Mouse (Mus musculus): ENCODE measurements at regions not wholly inside any gene's neighbourhood (a gene's known extent, or its start where the extent isn't known, plus 50 kb on each side); places are given as distances from the start of the nearest gene placed in this dataset. TPM values are rescaled to one million over a fixed set of nuclear protein-coding genes. Genes with fewer than 3 reads are reported as not detected.

DNA sequence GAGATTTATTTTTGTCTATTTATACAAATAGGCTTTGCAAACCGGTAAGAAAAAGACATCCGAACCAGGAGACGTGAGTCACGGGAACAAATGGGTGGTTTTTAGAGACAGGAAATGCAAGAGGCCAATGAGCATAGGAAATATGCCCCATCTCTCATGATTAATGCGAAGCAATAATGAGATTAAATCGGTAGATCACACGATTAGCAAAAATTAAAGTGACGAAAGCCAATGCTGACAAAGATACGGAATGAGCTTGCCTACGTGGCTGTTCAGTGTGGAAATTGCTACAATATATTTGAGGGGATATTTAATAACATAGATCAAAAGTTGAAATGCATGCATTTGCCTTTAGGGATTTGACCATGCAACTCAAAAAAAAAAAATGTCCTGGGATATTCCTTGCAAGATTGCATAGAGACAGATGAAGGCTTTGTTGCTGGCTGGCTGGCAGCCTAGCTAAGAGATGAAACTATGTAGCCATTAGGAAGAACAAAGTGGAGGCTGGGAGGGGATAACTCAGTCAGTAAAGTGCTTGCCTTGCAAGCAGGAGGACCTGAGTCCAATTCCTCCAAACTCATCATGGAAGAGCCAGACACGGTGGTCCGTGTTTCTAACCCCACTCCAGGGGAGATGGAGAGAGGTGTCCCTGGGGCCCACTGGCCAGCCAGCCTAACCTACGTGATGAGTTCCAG, 60.2 kb upstream of the Unc5b start:
- no peaks in the 10 kb centered on the region for H3K27me3 ChIP-seq (replicated peaks; ENCODE audit: control insufficient read depth, insufficient read depth, low read length)
- 86% methylated on average over 13 of the region's 13 CpGs for WGBS
- H3K4me1 ChIP-seq (replicated peaks; ENCODE audit: control insufficient read depth, insufficient read depth, low read length): no peaks in the 10 kb centered on the region
- no peaks in the 10 kb centered on the region for H3K36me3 ChIP-seq (ENCODE audit: control insufficient read depth, insufficient read depth, low read length)
- no peak overlapping the region for H3K9ac ChIP-seq (ENCODE audit: low read depth, low read length)
- no peak overlapping the region for H3K27ac ChIP-seq (ENCODE audit: low read depth, low read length)
- no peaks in the 10 kb centered on the region for H3K9me3 ChIP-seq (ENCODE audit: control insufficient read depth, low read length)
- ATAC-seq (replicated peaks; ENCODE audit: low FRiP score): no peak
- H3K4me2 ChIP-seq: no peak overlapping the region
- H3K4me3 ChIP-seq (ENCODE audit: low read depth, low read length): no peak overlapping the region
- DNase-seq (ENCODE audit: low spot score): no peak

DNA sequence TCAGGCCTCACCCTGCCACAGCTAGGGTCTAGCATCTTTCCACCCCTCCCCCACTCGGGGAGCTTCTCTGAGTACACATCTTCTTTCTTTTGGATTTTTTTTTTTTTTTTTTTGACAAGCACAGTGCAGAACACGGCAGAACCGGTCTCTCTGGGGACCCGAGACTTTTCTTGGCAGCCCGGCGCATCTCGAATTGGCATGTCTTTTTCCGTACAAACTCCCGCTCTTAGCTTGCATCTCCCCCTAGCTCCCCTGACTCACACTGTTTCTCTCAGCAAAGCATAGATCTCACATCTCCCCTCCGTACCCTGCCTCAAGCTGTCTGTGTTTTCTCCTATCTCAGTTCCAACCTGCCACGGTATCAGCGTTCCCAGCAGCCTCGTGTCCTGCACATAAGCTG, 58.4 kb upstream of the Unc5b start:
- H3K4me2 ChIP-seq: no peak overlapping the region
- no peak for DNase-seq (ENCODE audit: low spot score)
- no peaks in the 10 kb centered on the region for H3K36me3 ChIP-seq (ENCODE audit: control insufficient read depth, insufficient read depth, low read length)
- no peaks in the 10 kb centered on the region for H3K27me3 ChIP-seq (replicated peaks; ENCODE audit: control insufficient read depth, insufficient read depth, low read length)
- no peak overlapping the region for H3K9ac ChIP-seq (ENCODE audit: low read depth, low read length)
- WGBS: 75% methylated on average over 13 of the region's 13 CpGs
- no peaks in the 10 kb centered on the region for H3K9me3 ChIP-seq (ENCODE audit: control insufficient read depth, low read length)
- no peaks in the 10 kb centered on the region for H3K4me1 ChIP-seq (replicated peaks; ENCODE audit: control insufficient read depth, insufficient read depth, low read length)
- ATAC-seq (replicated peaks; ENCODE audit: low FRiP score): no peak
- no peak overlapping the region for H3K27ac ChIP-seq (ENCODE audit: low read depth, low read length)
- no peak overlapping the region for H3K4me3 ChIP-seq (ENCODE audit: low read depth, low read length)

GRCm38 (mm10) chr10:60888541-60888940, 57.2 kb upstream of the Unc5b start:
- H3K4me3 ChIP-seq (ENCODE audit: low read depth, low read length): no peak overlapping the region
- whole genome bisulfite sequencing: 37% methylated on average over 7 of the region's 7 CpGs
- ATAC-seq (replicated peaks; ENCODE audit: low FRiP score) (no peak), DNase-seq (ENCODE audit: low spot score) (no peak)
- H3K27me3 ChIP-seq (replicated peaks; ENCODE audit: control insufficient read depth, insufficient read depth, low read length): no peaks in the 10 kb centered on the region
- H3K9ac ChIP-seq (ENCODE audit: low read depth, low read length): no peak overlapping the region
- no peaks in the 10 kb centered on the region for H3K9me3 ChIP-seq (ENCODE audit: control insufficient read depth, low read length)
- no peak overlapping the region for H3K27ac ChIP-seq (ENCODE audit: low read depth, low read length)
- H3K36me3 ChIP-seq (ENCODE audit: control insufficient read depth, insufficient read depth, low read length): no peaks in the 10 kb centered on the region
- H3K4me1 ChIP-seq (replicated peaks; ENCODE audit: control insufficient read depth, insufficient read depth, low read length): no peaks in the 10 kb centered on the region
- H3K4me2 ChIP-seq: no peak overlapping the region

GRCm38 (mm10) chr10:60885348-60886275, 54.2 kb upstream of the Unc5b start:
- no peak overlapping the region for H3K4me3 ChIP-seq (ENCODE audit: low read depth, low read length)
- no peak overlapping the region; the same call in 1 of the 2 replicates for H3K4me2 ChIP-seq
- 33% methylated on average over 25 of the region's 25 CpGs for WGBS
- peak; percentile 36 for DNase-seq (ENCODE audit: low spot score)
- H3K36me3 ChIP-seq (ENCODE audit: control insufficient read depth, insufficient read depth, low read length): no peaks in the 10 kb centered on the region
- no peak overlapping the region for H3K9ac ChIP-seq (ENCODE audit: low read depth, low read length)
- H3K27ac ChIP-seq (ENCODE audit: low read depth, low read length): no peak overlapping the region
- H3K27me3 ChIP-seq (replicated peaks; ENCODE audit: control insufficient read depth, insufficient read depth, low read length): no peaks in the 10 kb centered on the region
- no peaks in the 10 kb centered on the region for H3K9me3 ChIP-seq (ENCODE audit: control insufficient read depth, low read length)
- peak; percentile 47; the same call in 1 of the 2 replicates for ATAC-seq (replicated peaks; ENCODE audit: low FRiP score)
- H3K4me1 ChIP-seq (replicated peaks; ENCODE audit: control insufficient read depth, insufficient read depth, low read length): no peaks in the 10 kb centered on the region

DNA sequence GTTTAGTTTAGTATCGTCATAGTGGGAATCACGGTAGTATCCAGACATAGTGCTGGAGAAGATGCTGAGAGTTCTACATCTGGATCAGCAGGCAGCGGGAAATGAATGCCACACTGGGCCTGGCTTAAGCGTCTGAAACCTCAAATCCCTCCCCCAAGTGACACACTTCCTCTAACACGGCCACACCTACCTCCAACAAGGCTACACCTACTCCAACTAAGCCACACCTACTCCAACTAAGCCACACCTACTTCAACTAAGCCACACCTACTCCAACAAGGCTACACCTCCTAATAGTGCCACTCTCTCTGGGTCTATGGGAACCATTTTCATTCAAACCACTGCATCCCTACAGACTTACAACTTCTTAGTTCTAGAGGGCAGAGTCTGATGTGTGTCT, 53.4 kb upstream of the Unc5b start:
- H3K4me3 ChIP-seq (ENCODE audit: low read depth, low read length): no peak overlapping the region
- no peaks in the 10 kb centered on the region for H3K27me3 ChIP-seq (replicated peaks; ENCODE audit: control insufficient read depth, insufficient read depth, low read length)
- H3K27ac ChIP-seq (ENCODE audit: low read depth, low read length): no peak overlapping the region
- H3K4me2 ChIP-seq: no peak overlapping the region
- DNase-seq (ENCODE audit: low spot score): no peak
- no peak for ATAC-seq (replicated peaks; ENCODE audit: low FRiP score)
- WGBS: 87% methylated on average over 5 of the region's 5 CpGs
- no peaks in the 10 kb centered on the region for H3K9me3 ChIP-seq (ENCODE audit: control insufficient read depth, low read length)
- no peaks in the 10 kb centered on the region for H3K36me3 ChIP-seq (ENCODE audit: control insufficient read depth, insufficient read depth, low read length)
- H3K4me1 ChIP-seq (replicated peaks; ENCODE audit: control insufficient read depth, insufficient read depth, low read length): no peaks in the 10 kb centered on the region
- H3K9ac ChIP-seq (ENCODE audit: low read depth, low read length): no peak overlapping the region

MicroRNA genes in the stretch of these regions (microRNA counts, 519-probe panel; counts per million panel counts)
- not detected for microRNA mmu-miR-466j

Small RNAs in the stretch of these regions (microRNA-seq; reads per million reads assigned to microRNA genes)
- not detected for gene Mir466j (ENCODE audit: borderline number of aligned reads)
- not detected for gene Mir6408 (ENCODE audit: borderline number of aligned reads)
